Mouse (Mus musculus): ENCODE data around the gene Fam210b. TPM values are rescaled to one million over a fixed set of nuclear protein-coding genes. Genes with fewer than 3 reads are reported as not detected.

Gene Fam210b
- polyA plus RNA-seq, 1 experiment: 15.0 TPM

DNA sequence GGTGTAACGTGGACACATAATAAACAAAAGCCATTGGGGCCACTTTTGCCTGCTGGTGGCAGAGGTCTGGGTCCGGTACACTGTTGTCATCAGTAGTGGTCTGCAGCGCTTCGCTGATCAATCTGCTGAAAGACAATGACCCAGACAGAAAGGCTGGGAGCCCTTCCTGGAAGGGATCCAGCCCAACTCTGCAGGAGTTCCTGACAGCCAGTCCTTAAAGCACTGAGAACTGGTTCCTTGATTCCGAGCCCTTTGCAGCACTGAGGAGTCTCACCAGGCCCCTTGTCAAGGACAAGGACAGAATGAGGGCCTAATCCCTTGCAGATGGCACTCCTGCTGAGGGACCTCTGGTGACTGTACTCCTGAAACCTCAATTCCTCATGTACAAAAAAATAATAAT, 3.8 kb upstream of the Fam210b start:
- Histone ChIP-seq H3K4me1 (ENCODE audit: control insufficient read depth, insufficient read depth, insufficient read length) (peaks cover 5% of the 10 kb centered on the region; the same call in 1 of the 2 replicates), H3K36me3 (ENCODE audit: control insufficient read depth, insufficient read depth, low read length) (no peaks in the 10 kb centered on the region), H3K27me3 (ENCODE audit: control insufficient read depth, insufficient read depth, low read length) (no peaks in the 10 kb centered on the region), H3K27ac (ENCODE audit: insufficient read depth, low read length) (no peak overlapping the region), H3K4me3 (ENCODE audit: extremely low read depth, insufficient read depth, insufficient read length) (no peak overlapping the region)
- TF ChIP-seq POLR2A (IDR thresholded peaks at IDR 0.05; ENCODE audit: low read depth, low read length) (no peak), CTCF (IDR thresholded peaks at IDR 0.05; ENCODE audit: extremely low read depth, insufficient read depth, insufficient read length, insufficient replicate concordance) (no peak)
- 73% methylated on average over 5 of the region's 5 CpGs for WGBS
- DNase-seq (ENCODE audit: low read depth in 1 of 2, low spot score in 2 of 2): no peak

DNA sequence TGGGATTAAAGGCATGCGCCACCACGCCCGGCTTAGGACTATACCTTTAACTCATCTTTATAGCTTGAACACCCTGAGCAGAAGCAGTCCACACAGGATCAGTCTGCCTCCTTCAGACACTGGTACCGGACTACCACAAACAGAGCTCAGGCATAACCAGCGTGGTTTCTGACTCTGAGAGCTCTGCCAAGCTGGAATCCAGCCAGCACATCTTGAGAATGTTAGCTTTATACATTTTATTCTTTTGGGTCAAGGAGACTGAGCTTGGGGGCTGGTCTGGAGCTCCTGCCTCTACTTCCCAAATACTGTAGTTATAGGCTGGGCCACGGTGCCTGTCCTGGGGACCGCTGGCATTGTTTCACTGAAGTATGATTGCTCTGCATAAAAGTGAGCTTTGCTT, 1.6 kb upstream of the Fam210b start:
- DNase-seq (ENCODE audit: low read depth in 1 of 2, low spot score in 2 of 2): no peak
- no peaks in the 10 kb centered on the region for H3K27me3 ChIP-seq (ENCODE audit: control insufficient read depth, insufficient read depth, low read length)
- 82% methylated on average over 7 of the region's 7 CpGs for WGBS
- H3K27ac ChIP-seq (ENCODE audit: insufficient read depth, low read length): no peak overlapping the region
- no peak for TF ChIP-seq CTCF (IDR thresholded peaks at IDR 0.05; ENCODE audit: extremely low read depth, insufficient read depth, insufficient read length, insufficient replicate concordance)
- no peak for TF ChIP-seq POLR2A (IDR thresholded peaks at IDR 0.05; ENCODE audit: low read depth, low read length)
- no peak overlapping the region for H3K4me3 ChIP-seq (ENCODE audit: extremely low read depth, insufficient read depth, insufficient read length)
- H3K36me3 ChIP-seq (ENCODE audit: control insufficient read depth, insufficient read depth, low read length): no peaks in the 10 kb centered on the region
- peaks cover 5% of the 10 kb centered on the region; the same call in 1 of the 2 replicates for H3K4me1 ChIP-seq (ENCODE audit: control insufficient read depth, insufficient read depth, insufficient read length)

GRCm38 (mm10) chr2:172344669-172345068, 696 bp upstream of the Fam210b start:
- Histone ChIP-seq H3K36me3 (ENCODE audit: control insufficient read depth, insufficient read depth, low read length) (no peaks in the 10 kb centered on the region), H3K27me3 (ENCODE audit: control insufficient read depth, insufficient read depth, low read length) (no peaks in the 10 kb centered on the region), H3K4me1 (ENCODE audit: control insufficient read depth, insufficient read depth, insufficient read length) (peaks cover 5% of the 10 kb centered on the region; the same call in 1 of the 2 replicates), H3K4me3 (ENCODE audit: extremely low read depth, insufficient read depth, insufficient read length) (no peak overlapping the region), H3K27ac (ENCODE audit: insufficient read depth, low read length) (no peak overlapping the region)
- TF ChIP-seq CTCF (IDR thresholded peaks at IDR 0.05; ENCODE audit: extremely low read depth, insufficient read depth, insufficient read length, insufficient replicate concordance) (no peak), POLR2A (IDR thresholded peaks at IDR 0.05; ENCODE audit: low read depth, low read length) (no peak)
- DNase-seq (ENCODE audit: low read depth in 1 of 2, low spot score in 2 of 2): no peak
- WGBS: 34% methylated on average over 5 of the region's 5 CpGs

- WGBS: 19% methylated on average over 31 of the region's 31 CpGs
- peak overlapping the region; percentile 42; the same call in 1 of the 2 replicates for H3K27ac ChIP-seq (ENCODE audit: insufficient read depth, low read length)
- H3K36me3 ChIP-seq (ENCODE audit: control insufficient read depth, insufficient read depth, low read length): no peaks in the 10 kb centered on the region
- H3K4me1 ChIP-seq (ENCODE audit: control insufficient read depth, insufficient read depth, insufficient read length): peaks cover 5% of the 10 kb centered on the region; the same call in 1 of the 2 replicates
- TF ChIP-seq CTCF (IDR thresholded peaks at IDR 0.05; ENCODE audit: extremely low read depth, insufficient read depth, insufficient read length, insufficient replicate concordance) (no peak), POLR2A (IDR thresholded peaks at IDR 0.05; ENCODE audit: low read depth, low read length) (no peak)
- DNase-seq (ENCODE audit: low read depth in 1 of 2, low spot score in 2 of 2): no peak
- H3K4me3 ChIP-seq (ENCODE audit: extremely low read depth, insufficient read depth, insufficient read length): peak overlapping the region; percentile 76
- no peaks in the 10 kb centered on the region for H3K27me3 ChIP-seq (ENCODE audit: control insufficient read depth, insufficient read depth, low read length)
These were observed 917 bp downstream of the Fam210b start for GRCm38 (mm10) chr2:172346034-172346929.

DNA sequence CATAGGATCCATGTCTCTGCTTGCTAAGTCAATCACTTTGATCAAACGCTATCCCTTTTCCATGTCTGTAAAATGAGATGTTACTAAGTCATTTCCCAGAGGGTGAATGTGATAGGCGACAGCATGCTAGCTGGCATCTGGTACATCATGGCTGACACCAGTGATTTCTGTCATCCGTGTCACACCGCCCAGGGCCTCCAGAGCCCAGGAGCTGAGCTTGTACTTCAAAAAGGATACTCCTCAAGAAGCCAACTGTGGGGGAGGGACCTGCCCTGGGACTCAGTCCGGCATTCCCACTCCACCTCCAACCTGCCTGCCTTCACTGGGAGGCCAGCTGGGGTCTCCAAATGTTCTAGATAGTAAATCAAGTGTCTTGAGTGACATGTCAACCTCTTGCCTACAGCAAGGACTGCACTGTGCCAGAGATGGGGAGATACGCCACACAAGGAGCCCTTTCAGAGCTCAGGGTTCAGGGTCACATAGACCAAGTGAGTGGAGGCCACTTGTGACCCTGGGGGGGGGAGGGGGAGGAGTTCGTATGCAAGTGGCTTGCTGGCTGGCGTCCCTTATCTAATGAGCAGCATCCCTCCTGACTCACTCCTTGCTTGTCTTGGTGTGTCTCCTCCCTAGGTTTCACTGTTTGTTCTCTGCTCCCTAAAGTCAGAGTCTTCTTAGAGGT, 1.7 kb downstream of the Fam210b start:
- TF ChIP-seq CTCF (IDR thresholded peaks at IDR 0.05; ENCODE audit: extremely low read depth, insufficient read depth, insufficient read length, insufficient replicate concordance) (no peak), POLR2A (IDR thresholded peaks at IDR 0.05; ENCODE audit: low read depth, low read length) (no peak)
- WGBS: 86% methylated on average over 8 of the region's 8 CpGs
- DNase-seq (ENCODE audit: low read depth in 1 of 2, low spot score in 2 of 2): no peak
- Histone ChIP-seq H3K27me3 (ENCODE audit: control insufficient read depth, insufficient read depth, low read length) (no peaks in the 10 kb centered on the region), H3K36me3 (ENCODE audit: control insufficient read depth, insufficient read depth, low read length) (no peaks in the 10 kb centered on the region), H3K4me1 (ENCODE audit: control insufficient read depth, insufficient read depth, insufficient read length) (peaks cover 5% of the 10 kb centered on the region; the same call in 1 of the 2 replicates), H3K4me3 (ENCODE audit: extremely low read depth, insufficient read depth, insufficient read length) (0 out of 2 replicates have a peak overlapping the region, but pooled peaks have one; percentile 76), H3K27ac (ENCODE audit: insufficient read depth, low read length) (no peak overlapping the region; the same call in 1 of the 2 replicates)

DNA sequence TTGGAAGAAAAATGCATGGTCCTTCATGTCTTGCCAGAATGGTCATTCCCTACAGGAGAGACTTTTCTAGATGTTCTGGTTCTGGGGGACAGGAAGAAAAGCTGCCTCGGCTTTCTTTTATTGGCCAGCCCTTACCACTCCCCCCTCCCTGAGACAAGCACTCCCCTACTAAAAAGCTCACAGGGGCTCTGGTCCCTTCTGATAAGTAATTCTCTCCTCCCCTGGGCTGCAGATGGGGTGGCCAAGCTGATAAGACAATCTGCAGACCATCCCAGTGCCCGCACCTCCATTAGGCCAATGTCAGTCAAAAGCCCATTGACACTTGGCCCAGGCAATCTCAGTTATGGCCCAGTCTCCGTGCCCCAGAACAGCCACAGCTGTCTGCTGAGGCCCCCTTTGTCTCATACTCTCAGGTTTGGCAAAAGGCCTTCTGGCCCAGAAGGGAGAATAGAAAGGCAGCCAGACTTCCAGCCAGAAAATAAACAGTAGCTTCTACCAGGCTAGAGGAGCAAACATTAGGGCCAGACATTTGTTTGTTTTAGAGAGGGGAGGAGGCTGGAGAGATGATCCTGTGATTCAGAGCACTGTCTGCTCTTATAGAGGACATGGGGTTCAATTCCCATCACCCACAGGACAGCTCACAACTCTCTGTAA, 3.1 kb downstream of the Fam210b start:
- Histone ChIP-seq H3K27ac (ENCODE audit: insufficient read depth, low read length) (no peak overlapping the region), H3K36me3 (ENCODE audit: control insufficient read depth, insufficient read depth, low read length) (peaks cover 5% of the 10 kb centered on the region), H3K4me3 (ENCODE audit: extremely low read depth, insufficient read depth, insufficient read length) (no peak overlapping the region), H3K27me3 (ENCODE audit: control insufficient read depth, insufficient read depth, low read length) (no peaks in the 10 kb centered on the region), H3K4me1 (ENCODE audit: control insufficient read depth, insufficient read depth, insufficient read length) (peaks cover 5% of the 10 kb centered on the region; the same call in 1 of the 2 replicates)
- no peak for TF ChIP-seq POLR2A (IDR thresholded peaks at IDR 0.05; ENCODE audit: low read depth, low read length)
- TF ChIP-seq CTCF (IDR thresholded peaks at IDR 0.05; ENCODE audit: extremely low read depth, insufficient read depth, insufficient read length, insufficient replicate concordance): no peak
- DNase-seq (ENCODE audit: low read depth in 1 of 2, low spot score in 2 of 2): no peak
- 72% methylated on average over 3 of the region's 3 CpGs for WGBS
